Mouse (Mus musculus): ENCODE data around the gene Tshr.

GRCm38 (mm10) chr12:91571708-91572107 lies 187.3 kb downstream of the Tshr start:
- TF ChIP-seq TAL1 (IDR thresholded peaks at IDR 0.05; ENCODE audit: low read length) = no peak
- TF ChIP-seq GATA1 (IDR thresholded peaks at IDR 0.05; ENCODE audit: low read length) = no peak

All from erythroblast, embryonic 14.5 days (primary cell).